Mouse (Mus musculus) forebrain, embryonic 16.5 days (tissue): ENCODE measurements around the gene Lrig1. TPM values are rescaled to one million over a fixed set of nuclear protein-coding genes. Genes with fewer than 3 reads are reported as not detected.

Experiments
- ATAC-seq: fragments of 200-750 bp; cut with Nextera tagmentation; 2 replicates; pipeline ENCODE4 v1.8.0; 2017; ENCODE audit warnings: mild to moderate bottlenecking, moderate library complexity
- H3K27ac ChIP-seq: fragments of 300-500 bp; sonication (generic); 2 replicates; pipeline ENCODE4 v1.5.1; 2014; ENCODE audit warnings: low read length, control low read depth
- H3K27me3 ChIP-seq: fragments of 300-500 bp; sonication (generic); replicated peaks from 2 replicates; pipeline ENCODE4 v1.6.1; 2014; ENCODE audit warnings: low read length; ENCODE audit not compliant: control insufficient read depth, insufficient read depth
- H3K36me3 ChIP-seq: fragments of 300-500 bp; sonication (generic); 2 replicates; pipeline ENCODE4 v1.6.1; 2014; ENCODE audit not compliant: control insufficient read depth, insufficient read depth
- H3K4me1 ChIP-seq: fragments of 300-500 bp; sonication (generic); replicated peaks from 2 replicates; pipeline ENCODE4 v1.6.1; 2014; ENCODE audit warnings: low read length; ENCODE audit not compliant: control insufficient read depth, insufficient read depth
- H3K4me2 ChIP-seq: fragments of 300-500 bp; sonication (generic); 2 replicates; pipeline ENCODE4 v1.6.1; 2014; ENCODE audit warnings: mild to moderate bottlenecking, low read length, control low read depth
- H3K4me3 ChIP-seq: fragments of 300-500 bp; sonication (generic); replicated peaks from 2 replicates; pipeline ENCODE4 v1.5.1; 2014; ENCODE audit warnings: mild to moderate bottlenecking, low read length, control low read depth
- H3K9ac ChIP-seq: fragments of 300-500 bp; sonication (generic); replicated peaks from 2 replicates; pipeline ENCODE4 v1.6.1; 2014; ENCODE audit warnings: low read depth, low read length, control low read depth
- H3K9me3 ChIP-seq: fragments of 300-500 bp; sonication (generic); 2 replicates; pipeline ENCODE4 v1.6.1; 2016; ENCODE audit warnings: low read length; ENCODE audit not compliant: control insufficient read depth
- WGBS: fragments of 180-500 bp; shearing (Covaris S2); extraction: QIAGEN DNeasy Blood & Tissue Kit; methylation state at CpG from one replicate; pipeline ENCODE4 v1.1.7; 2014; 5-methylcytosine and 5-hydroxymethylcytosine counted together
- polyA plus RNA-seq: library from polyadenylated mRNA; unstranded; fragments of >200 nt; fragmentation: Nextera tagmentation; extraction: Ambion mirVana; gene quantifications from 2 replicates; pipeline ENCODE4 v1.2.1, GENCODE M21; 2015

The Lrig1 gene
- polyA plus RNA-seq, 1 experiment from 2014 or later: 8.3 TPM

GRCm38 (mm10) chr6:94604072-94604471 lies 95.9 kb downstream of the Lrig1 start:
- no peak overlapping the region for H3K9ac ChIP-seq
- no peak overlapping the region for H3K4me2 ChIP-seq
- H3K36me3 ChIP-seq: no peaks in the 10 kb centered on the region
- H3K27ac ChIP-seq: no peak overlapping the region
- H3K4me1 ChIP-seq: no peaks in the 10 kb centered on the region
- no peaks in the 10 kb centered on the region for H3K9me3 ChIP-seq
- H3K4me3 ChIP-seq: no peak overlapping the region
- 48% methylated on average over 3 of the region's 3 CpGs for WGBS
- no peak for ATAC-seq
- H3K27me3 ChIP-seq: no peaks in the 10 kb centered on the region

GRCm38 (mm10) chr6:94601811-94602210 lies 98.1 kb downstream of the Lrig1 start:
- Histone ChIP-seq H3K36me3 (no peaks in the 10 kb centered on the region), H3K4me1 (no peaks in the 10 kb centered on the region), H3K27ac (no peak overlapping the region), H3K9ac (no peak overlapping the region), H3K4me2 (no peak overlapping the region), H3K27me3 (no peaks in the 10 kb centered on the region), H3K4me3 (no peak overlapping the region), H3K9me3 (no peaks in the 10 kb centered on the region)
- no peak for ATAC-seq
- 72% methylated on average over 5 of the region's 5 CpGs for WGBS

GRCm38 (mm10) chr6:94601101-94601500 lies 98.9 kb downstream of the Lrig1 start:
- H3K36me3 ChIP-seq: no peaks in the 10 kb centered on the region
- no peaks in the 10 kb centered on the region for H3K9me3 ChIP-seq
- H3K4me3 ChIP-seq: no peak overlapping the region
- H3K27me3 ChIP-seq: no peaks in the 10 kb centered on the region
- 88% methylated on average over 5 of the region's 5 CpGs for WGBS
- ATAC-seq: no peak
- no peak overlapping the region for H3K9ac ChIP-seq
- H3K4me2 ChIP-seq: no peak overlapping the region
- H3K27ac ChIP-seq: no peak overlapping the region
- no peaks in the 10 kb centered on the region for H3K4me1 ChIP-seq

- 88% methylated on average over 13 of the region's 13 CpGs for WGBS
- Histone ChIP-seq H3K27me3 (no peaks in the 10 kb centered on the region), H3K9me3 (no peaks in the 10 kb centered on the region), H3K4me1 (peaks cover 7% of the 10 kb centered on the region), H3K4me2 (no peak overlapping the region), H3K27ac (no peak overlapping the region), H3K36me3 (no peaks in the 10 kb centered on the region), H3K4me3 (no peak overlapping the region), H3K9ac (no peak overlapping the region)
- no peak for ATAC-seq
Observed at GRCm38 (mm10) chr6:94599016-94599415, 100.9 kb downstream of the Lrig1 start.

- Histone ChIP-seq H3K4me1 (peaks cover 8% of the 10 kb centered on the region), H3K36me3 (no peaks in the 10 kb centered on the region), H3K4me3 (no peak overlapping the region), H3K4me2 (no peak overlapping the region), H3K9ac (no peak overlapping the region), H3K27me3 (no peaks in the 10 kb centered on the region), H3K27ac (no peak overlapping the region), H3K9me3 (no peaks in the 10 kb centered on the region)
- no peak for ATAC-seq
- WGBS: 84% methylated on average over 12 of the region's 12 CpGs
Observed at GRCm38 (mm10) chr6:94598421-94598820, 101.5 kb downstream of the Lrig1 start.

GRCm38 (mm10) chr6:94596761-94597485 lies 103.0 kb downstream of the Lrig1 start:
- 61% methylated on average over 10 of the region's 10 CpGs for WGBS
- Histone ChIP-seq H3K27ac (no peak overlapping the region), H3K9me3 (no peaks in the 10 kb centered on the region), H3K4me1 (peaks cover 17% of the 10 kb centered on the region), H3K27me3 (no peaks in the 10 kb centered on the region), H3K4me2 (no peak overlapping the region), H3K9ac (no peak overlapping the region), H3K4me3 (no peak overlapping the region), H3K36me3 (no peaks in the 10 kb centered on the region)
- ATAC-seq: no peak

GRCm38 (mm10) chr6:94596051-94596760 lies 103.8 kb downstream of the Lrig1 start:
- Histone ChIP-seq H3K36me3 (no peaks in the 10 kb centered on the region), H3K27ac (no peak overlapping the region), H3K9ac (no peak overlapping the region), H3K9me3 (no peaks in the 10 kb centered on the region), H3K4me2 (no peak overlapping the region), H3K4me1 (peaks cover 17% of the 10 kb centered on the region), H3K27me3 (no peaks in the 10 kb centered on the region), H3K4me3 (no peak overlapping the region)
- 82% methylated on average over 14 of the region's 14 CpGs for WGBS
- no peak for ATAC-seq

- ATAC-seq: no peak
- WGBS: 62% methylated on average over 5 of the region's 5 CpGs
- no peaks in the 10 kb centered on the region for H3K9me3 ChIP-seq
- H3K36me3 ChIP-seq: no peaks in the 10 kb centered on the region
- H3K4me1 ChIP-seq: peaks cover 17% of the 10 kb centered on the region
- no peak overlapping the region for H3K4me3 ChIP-seq
- no peak overlapping the region for H3K27ac ChIP-seq
- H3K27me3 ChIP-seq: no peaks in the 10 kb centered on the region
- no peak overlapping the region for H3K9ac ChIP-seq
- H3K4me2 ChIP-seq: no peak overlapping the region
Observed at GRCm38 (mm10) chr6:94595206-94595605, 104.8 kb downstream of the Lrig1 start.

- no peak for ATAC-seq
- no peaks in the 10 kb centered on the region for H3K27me3 ChIP-seq
- 58% methylated on average over 11 of the region's 11 CpGs for WGBS
Observed at GRCm38 (mm10) chr6:94594711-94595110, 105.2 kb downstream of the Lrig1 start.

More at GRCm38 (mm10) chr6:94594711-94595110, 105.2 kb downstream of the Lrig1 start:
- Histone ChIP-seq H3K27ac (no peak overlapping the region), H3K4me3 (no peak overlapping the region), H3K4me2 (no peak overlapping the region), H3K9me3 (no peaks in the 10 kb centered on the region), H3K36me3 (no peaks in the 10 kb centered on the region), H3K9ac (no peak overlapping the region), H3K4me1 (peaks cover 17% of the 10 kb centered on the region)
